Mouse (Mus musculus) kidney, postnatal 10 days (tissue): Measurements from ENCODE around the gene Wdr13.
A peak's percentile ranks its signal among the peaks of the same experiment; 100 is the strongest.

Experiments
- DNase-seq: peaks from one replicate; pipeline ENCODE4 v3.0.0; 2021; ENCODE audit warnings: mixed read lengths

The Wdr13 gene

DNA sequence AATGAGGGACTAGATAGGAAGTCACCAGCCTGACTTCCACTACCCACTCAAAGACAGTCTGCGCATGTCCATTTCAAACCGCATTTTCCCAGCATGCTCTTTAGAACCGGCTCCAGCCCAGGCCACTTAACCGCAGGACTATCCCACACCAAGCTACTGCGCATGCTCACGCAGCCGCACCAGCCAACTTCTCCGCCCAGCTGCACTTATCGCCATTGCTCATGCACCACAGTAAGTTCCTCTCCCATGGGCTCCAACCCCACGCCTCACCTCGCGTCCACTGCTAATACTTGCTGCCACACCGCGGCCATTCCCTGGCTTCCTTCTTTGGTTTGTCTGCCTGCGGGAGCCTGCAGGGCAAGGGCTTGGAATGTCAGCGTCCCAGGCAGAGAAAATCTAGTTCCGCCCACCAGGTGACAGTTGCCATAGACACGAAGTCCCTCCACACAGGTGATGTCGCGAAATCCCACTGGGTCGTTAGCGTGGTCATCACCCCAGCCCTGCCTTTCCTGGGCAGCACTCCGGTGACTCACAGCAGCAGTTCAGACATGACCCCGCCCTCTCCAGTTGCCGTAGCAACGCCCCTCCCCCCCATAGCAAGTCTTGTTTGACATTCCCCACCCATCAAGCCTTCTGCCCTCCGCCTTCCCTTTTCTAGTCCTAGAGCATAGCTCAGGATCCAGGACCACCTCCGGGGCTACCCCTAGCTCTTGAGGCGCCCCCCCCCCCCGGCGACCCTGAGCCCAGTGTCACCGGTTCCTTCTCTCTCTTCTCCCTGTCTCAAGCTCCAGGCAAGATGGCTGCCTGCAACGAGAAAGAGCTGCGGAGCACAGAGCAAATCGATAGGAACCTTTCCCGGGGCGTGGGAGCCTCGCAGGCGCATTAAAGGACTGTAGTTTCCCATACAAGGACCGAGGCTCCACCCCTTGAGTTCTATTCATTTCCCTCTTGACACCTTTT lies at the start of gene Wdr13:
Gene Wdr13, minus strand, starts transcription at position 876 of the 960 bp plus-strand sequence.
- DNase-seq: peak; percentile 93

DNA sequence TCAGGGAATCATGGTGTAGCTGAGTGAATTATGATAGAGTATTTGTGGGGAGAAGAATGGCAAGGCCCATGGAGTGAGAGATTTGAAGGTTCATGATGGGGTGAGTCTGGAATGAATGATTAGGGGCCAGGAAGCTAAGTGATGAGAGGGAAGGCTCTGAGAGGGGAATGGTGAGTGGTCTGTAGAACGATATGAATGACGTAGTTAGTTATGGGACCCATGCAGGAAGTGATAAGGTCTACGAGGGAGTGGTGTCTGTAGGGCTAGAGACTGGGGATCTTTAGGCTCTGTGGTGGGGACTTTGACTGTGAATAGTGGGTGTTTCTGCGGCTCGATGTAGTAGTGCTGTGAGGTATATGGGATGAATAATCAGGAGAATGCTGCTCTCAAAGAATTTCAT lies 47.0 kb upstream of the Wdr13 start:
- no peak for DNase-seq

DNA sequence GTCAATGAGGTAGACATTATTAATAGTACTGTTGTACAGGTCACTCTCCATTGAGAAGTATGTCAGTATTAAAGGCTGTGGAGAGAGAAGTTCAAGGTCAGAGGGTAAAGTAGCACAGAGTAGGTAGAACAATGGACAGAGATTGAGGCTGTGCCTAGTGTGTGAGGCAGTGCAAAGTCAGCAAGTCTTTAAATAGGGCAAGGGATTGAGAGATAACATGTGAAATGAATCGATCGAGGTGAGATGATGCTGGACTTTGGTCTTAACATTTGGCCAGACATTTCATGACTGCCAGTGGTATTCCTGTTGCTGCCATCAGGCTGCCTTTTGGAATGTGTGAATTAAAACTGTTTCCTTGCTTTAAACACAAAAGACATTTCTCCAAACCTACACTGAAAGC lies 46.2 kb upstream of the Wdr13 start:
- no peak for DNase-seq

DNA sequence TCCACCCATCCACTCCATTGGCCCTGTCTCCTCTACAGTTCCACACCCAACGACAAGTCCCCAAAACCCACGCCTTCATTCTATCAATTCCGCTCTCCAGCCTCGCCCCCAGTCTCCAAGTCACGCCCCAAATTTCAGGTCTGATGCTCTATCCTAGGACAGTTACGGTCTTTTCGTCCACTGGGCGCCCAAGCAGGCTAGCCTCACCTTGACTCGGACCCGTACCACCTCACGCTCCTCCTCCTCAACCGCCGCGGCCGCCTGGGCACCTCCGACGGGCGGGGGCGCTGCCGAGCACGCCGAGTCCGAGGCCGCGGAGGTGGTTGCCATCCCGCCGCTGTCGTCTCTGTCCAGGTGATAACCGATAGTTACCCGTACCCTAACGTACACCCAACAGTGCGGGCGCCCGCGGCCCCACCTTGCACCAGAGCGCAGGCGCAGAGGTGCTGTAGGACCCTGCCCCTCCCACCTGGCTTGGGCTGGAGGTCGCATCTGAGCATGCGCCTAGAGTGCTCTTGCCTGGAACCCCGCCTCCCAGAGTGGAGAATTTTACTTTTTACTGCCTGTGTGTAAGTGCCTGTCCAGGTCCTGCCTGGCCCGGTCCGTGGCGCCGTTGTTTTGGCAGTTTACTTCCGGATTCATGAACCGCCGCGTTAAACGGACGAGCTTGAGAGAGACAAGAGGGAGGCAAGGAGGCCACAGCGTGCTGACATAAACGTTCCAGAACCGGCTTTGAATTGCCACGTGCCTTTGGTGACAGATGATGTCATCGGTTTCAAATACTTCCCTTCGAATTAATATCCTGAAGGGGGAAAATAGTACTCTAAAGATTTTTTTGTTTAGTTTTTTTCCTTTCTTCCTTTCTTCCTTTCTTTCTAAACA lies 43.1 kb upstream of the Wdr13 start, which contains the start of gene Tbc1d25:
Gene Tbc1d25, minus strand, starts transcription at position 678 of the 882 bp plus-strand sequence.
- peak; percentile 90 for DNase-seq

DNA sequence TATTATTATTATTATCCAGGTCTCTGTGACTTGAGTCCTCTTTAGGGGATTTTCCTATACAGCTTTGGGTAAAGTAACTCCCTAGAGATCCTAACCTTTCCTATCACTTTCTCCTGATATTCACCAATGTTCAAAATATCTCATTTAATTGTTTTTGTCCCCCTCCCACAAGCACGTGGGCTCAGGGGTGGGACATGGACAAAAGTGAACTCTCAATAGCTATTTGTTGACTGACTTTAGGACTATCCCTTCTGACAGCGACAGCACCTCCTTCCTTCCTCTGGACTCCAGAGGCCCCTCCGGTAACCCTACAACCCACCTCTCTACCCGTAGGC lies 42.4 kb upstream of the Wdr13 start:
- no peak for DNase-seq

DNA sequence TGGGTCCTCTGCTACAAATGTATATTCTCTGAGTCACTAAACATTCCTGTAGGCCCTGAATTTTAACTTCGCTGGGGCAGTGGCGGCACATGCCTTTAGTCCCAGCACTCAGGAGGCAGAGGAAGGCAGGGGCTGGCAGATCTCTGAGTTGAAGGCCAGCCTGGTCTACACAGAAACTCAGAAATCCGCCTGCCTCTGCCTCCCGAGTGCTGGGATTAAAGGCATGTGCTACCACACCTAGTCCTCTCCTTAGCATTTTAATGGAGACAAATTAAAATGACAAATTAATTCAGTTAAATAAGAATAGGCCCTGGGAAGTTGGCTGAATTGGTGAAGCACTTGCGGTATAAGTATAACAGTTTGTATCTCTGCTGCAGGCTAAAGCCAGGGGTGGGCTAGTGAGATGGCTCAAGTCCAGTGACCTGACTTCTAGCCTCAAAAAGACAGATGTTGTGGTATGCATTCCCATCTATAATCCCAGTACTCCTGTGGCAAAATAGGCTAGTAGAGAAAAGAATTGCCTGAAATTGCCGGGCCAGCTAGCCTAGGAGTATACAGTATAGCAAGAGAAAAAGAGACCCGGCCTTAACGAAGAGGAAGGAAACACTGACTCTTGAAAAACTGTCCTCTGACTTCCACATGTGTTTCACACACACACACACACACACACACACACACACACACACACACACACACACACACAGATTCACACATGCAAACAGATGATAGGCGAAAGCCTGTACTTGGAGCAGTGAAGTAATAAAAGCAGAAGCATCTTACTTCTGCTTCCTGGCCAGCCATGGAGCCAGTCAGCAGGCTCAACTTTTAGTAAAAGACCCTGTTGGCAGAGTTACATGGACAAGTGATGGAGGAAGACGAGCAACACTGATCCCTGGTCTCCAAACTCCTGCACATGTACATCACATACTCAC lies 35.3 kb upstream of the Wdr13 start:
- DNase-seq: no peak

DNA sequence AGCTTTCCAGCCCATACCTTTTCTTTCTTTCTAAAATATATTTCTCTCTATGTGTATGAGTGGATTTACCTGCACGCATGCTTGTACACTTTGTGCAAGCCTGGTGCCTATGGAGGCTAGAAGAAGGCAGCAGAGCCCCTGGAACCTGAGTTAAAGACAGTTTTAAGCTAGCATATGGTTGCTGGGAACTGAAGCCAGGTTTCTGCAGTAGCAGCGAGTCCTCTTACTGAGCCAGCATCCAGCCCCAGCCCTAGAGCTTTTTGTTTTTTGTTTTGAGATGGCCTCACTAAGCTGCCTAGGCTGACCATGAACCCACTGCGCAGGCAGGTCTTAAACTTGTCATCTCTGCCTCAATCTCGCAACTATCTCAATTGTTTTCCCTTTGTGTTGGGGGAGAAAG lies 31.8 kb upstream of the Wdr13 start:
- no peak for DNase-seq

DNA sequence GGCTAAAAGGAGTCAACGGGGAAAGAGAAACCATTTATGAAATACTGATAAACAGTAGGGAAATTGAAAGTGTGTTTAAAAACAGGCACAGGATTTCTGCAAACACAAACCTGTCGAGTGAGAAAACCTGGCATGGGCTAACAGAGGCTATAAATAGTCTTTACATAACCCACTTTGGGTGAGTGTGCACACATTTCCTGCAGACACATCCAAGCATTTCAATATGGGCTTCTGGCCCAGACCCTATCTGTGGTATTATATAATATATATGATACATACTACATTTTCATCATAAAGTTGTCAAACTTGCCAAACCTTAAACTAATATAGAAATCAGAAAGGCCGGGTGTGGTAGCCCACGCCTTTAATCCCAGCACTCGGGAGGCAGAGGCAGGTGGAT lies 30.4 kb upstream of the Wdr13 start:
- no peak for DNase-seq

DNA sequence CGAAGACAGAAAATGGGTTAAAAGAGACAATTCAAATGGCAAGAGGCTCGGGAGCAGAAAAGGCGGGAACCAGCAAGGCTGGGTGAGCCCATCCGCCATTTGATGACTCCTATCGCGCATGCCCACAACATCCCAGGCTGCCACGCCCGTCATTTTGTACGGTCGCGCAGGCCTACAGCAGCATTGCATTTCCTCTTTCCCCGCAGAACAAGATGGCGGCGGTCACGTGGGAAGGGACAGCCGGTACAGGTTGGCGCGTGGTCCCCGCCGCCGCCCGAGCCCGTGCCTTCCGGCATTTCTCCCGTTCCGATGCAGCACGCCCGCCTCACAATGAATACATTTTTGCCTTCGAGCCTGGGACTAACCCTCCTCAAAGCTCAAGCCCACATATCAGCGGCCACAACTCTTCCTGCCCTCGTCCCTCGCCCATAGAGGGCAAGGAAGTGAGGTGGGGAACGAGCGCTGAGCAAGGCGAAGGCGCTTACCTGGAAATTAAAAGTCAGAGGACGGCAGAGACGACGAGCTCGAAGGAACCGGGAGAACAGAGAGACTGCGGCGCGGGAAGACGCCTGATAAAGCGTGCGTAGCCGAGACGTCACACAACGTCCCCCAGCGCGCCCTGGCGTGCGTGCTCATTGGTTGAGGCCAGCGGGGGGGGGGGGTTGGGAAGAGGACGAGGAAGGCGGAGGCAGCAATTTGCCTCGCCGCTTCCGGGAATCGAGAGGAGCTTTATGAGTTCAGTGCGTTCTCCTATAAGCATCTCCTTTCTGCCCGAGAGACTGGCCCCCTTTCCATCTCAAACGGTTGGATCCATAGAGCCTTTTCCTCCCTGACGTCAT lies 12.7 kb upstream of the Wdr13 start, which contains the start of gene Rbm3:
Gene Rbm3, minus strand, starts transcription at position 728 of the 839 bp plus-strand sequence.
- peak; percentile 90 for DNase-seq

DNA sequence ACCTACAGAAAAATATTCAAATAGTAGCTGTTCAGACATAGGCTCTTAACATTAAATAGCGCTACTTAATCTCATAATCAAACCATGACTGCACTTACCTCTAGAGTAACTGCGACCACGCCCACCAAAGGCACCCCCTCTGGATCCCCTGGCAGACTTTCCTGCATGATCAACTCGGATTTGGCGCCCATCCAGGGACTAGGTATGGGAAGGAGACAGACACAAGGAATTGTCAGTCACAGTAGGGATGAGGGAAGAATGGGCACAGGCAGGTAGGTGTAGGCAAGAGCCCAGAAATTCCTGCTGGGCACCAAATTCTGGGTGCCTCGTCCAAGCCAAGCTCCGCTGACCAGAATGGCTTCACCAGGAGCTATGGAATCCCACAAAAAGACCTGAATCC lies 11.1 kb upstream of the Wdr13 start:
- DNase-seq: peak; percentile 40

DNA sequence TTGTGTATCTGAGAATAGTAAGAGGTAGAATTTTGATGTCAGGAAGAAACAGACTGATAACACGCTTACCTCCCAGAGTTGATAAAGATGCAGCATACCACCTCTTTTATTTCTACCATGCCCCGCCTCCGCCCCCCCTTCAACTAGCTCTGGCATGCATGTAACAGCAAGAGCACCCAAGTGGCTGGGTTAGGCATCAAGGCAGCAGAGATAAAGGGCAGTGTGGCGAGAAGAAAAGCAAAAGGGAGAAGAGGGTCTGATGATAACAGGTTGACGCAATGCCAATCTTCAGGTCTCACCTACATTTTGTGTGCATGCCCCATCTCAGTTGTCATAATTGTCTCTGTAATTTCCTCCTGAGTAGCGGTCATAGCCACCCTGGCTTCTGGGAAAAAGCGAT lies 10.3 kb upstream of the Wdr13 start:
- DNase-seq: no peak

DNA sequence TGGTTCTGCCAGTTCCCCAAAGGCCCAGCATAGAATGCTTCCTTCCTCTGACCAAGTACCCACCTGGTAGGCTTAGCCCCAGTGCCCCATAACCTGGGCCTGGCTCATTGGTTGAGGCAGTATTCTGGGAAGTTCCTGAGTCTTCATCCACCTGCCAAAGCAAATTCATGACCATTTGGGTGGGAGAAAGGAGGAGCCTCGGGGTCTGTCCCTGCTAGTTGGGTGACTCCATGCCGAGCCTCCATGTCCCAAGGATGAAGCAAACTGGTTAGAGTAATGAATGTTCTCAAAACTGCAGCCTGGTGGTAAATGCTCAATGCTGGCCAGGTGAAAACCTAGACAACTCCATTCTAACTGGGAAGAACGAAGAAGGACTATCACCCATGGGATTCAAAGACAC lies 8.4 kb upstream of the Wdr13 start:
- no peak for DNase-seq

DNA sequence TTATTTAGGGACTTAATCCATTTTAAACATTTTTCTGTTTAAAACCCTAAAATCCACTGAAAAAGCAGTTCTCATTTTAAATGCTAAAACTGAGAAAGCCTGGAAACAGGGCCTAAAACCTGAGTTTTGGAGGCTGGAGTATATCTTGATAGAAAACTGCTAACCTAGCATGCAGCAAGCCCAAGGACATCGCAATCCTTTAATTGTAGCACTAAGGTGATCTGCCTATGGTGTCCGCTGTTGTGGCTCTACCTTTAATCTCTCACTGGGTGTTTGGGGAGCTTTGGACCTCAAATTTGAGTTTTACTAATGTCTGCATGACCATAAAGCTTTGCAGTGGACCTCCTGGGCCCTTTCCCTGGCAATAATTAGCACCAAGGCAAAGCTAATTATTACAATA lies 7.8 kb upstream of the Wdr13 start:
- no peak for DNase-seq

DNA sequence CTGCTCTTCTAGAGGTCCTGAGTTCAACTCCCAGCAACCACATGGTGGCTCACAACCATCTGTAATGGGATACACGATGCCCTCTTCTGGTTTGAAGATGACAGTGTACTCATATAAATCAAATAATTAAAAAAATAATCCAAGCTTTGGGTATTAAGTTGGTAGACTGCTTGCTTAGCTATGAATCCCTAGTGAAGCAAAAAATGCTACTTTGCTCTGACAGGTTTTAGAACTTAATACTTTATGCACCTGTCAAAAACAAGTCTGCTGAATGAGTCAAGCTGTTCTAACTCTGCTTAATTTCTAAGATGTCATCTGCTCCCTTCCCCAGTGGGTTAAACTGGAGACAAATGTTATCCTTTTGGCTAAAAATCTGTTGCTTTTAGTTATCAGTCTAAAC lies 6.8 kb upstream of the Wdr13 start:
- DNase-seq: no peak

DNA sequence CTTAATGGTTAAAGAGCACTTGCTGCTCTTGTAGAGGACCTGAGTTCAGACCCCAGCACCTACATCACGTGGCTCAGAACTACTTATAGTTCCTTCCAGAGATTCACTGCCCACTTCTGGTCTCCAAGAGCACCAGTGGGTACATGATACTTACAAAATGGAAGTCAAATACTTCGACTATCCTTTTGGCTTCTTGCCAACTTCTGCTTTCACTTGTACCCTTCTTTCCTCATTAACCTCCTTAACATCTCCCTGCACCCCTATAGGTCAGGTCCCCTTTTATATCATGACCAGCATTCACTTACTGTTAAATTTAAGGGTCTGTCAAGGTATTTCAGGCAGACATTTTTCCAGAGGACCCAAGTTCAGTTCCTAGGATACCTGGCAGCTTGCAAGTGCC lies 3.2 kb upstream of the Wdr13 start:
- DNase-seq: no peak

DNA sequence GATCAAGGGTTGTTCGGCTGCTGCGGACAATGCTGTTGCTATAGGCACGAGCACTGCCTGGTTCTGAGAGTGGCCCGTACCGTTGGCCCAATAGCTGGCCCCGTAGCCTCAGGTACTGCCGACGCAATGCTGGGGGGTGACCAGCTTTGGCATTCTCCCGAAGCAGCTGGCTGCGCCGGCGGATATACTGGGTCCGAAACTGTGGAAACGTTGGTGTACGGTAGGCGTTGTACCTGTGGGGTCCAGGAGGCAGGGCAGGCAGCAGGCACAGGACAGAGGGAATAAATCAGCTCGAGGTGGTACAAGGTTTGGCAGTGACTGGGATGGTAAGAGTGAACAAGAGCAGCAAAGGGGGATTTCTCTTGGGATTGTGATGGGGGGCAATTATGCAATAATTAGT lies 1.3 kb downstream of the Wdr13 start:
- no peak for DNase-seq

DNA sequence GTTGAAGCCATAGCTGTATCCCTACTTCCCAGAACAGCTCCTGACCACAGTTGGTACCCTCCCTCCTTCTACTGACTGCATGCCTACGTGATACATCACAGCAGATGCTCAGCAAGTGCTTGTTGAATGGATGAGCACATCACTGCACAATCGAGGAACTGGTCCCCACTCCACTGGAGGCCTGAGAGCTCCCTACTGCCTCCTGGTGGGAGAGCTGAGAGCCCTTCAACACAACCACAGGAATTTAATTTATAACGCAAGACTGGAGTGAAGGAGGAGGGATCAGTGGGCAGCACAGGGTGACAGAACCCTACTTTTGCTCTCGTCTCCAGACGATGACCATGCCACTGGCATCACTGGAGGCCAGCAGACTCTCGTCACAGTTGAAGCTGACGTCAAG lies 7.5 kb downstream of the Wdr13 start:
- no peak for DNase-seq

DNA sequence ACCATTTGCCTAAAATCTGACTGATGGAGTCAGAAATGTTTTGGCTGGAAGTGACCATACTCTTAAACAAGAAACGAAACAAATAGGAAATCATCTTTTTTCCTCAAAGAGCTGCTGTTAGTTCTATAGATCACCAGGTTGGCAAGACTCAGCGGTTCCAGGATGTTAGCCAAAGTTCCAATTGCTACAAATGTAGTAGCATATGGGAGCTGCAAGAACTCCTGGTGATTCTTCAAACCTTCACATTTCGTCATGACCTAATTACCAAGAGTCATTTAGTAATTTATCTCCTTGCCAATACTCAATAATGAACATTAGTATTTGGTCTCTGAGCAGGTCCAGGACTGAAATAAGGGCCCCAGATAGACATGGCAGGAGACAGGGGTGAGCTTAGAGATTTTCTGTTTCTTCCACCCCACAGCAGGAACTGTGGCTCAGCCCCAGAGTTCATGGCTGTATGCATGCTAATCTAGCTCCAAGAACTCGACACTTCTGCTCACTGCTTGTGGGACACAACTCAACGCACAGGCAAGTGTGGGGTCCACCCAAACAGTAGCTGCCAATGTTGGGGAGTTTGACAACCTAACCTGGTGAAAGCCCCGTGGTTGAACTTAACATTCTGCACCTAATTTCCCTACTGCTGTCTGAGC lies 8.7 kb downstream of the Wdr13 start:
- DNase-seq: no peak

DNA sequence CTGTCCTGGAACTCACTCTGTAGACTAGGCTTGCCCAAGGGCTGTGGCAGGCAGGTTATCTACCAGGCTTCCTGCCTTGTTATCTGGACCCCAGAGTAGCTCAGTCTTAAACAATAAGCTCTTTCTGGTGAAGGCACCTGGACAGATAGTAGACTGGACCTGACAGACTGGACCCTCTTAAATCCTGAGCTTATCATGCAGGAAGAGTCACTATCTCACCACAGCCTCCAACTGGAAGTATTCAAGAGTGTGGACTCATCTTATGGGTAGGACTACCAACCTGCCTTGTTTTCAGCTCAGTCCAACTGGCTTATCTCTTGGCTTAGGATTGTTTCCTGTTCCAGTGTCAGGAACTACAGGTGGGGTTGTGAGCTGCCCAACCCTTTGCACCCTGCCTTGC lies 15.4 kb downstream of the Wdr13 start:
- no peak for DNase-seq

DNA sequence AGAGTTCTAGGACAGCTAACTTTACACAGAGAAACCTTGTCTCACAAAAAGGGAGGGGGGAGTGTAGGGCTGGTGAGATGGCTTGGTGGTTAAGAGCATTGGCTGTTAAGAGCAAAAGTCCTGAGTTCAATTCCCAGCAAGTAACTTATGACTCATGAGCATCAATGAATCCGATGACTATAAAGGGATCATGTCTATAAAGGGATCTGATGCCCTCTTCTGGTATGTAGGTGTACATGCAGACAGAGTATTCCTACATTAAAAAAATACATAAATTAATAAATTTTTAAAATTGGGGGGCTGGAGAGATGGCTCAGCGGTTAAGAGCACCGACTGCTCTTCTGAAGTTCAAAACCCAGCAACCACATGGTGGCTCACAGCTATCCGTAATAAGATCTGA lies 17.4 kb downstream of the Wdr13 start:
- DNase-seq: no peak

DNA sequence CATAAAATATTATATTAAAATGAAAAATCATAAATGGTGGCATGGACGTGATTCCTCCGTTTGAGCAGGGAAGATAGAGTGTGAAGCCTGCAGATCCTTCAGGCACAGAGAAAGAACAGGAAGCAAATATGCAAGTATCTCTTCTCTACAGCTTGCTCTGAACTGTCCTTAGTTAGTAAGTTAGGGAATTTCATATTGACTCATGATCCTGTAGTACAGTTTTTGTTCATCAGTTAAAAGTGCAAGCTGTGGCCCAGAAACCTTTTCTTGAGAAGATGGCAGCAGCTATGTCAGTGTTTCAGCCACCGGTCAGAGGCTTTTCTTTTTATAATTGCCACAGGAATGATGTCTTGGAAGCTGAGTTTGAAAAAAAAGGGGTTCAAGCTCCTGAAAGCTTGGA lies 27.7 kb downstream of the Wdr13 start:
- DNase-seq: no peak
